Mouse (Mus musculus) intestine, postnatal 0 days (tissue): ENCODE data around the gene Sidt2. TPM values are rescaled to one million over a fixed set of nuclear protein-coding genes. Genes with fewer than 3 reads are reported as not detected.

Experiments
- ATAC-seq: fragments of 200-750 bp; cut with Nextera tagmentation; 2 replicates; pipeline ENCODE4 v1.8.0; 2017; ENCODE audit warnings: mild to moderate bottlenecking, moderate TSS enrichment, moderate library complexity
- H3K27ac ChIP-seq: fragments of 300-500 bp; sonication (generic); 2 replicates; pipeline ENCODE4 v1.5.1; 2014; ENCODE audit warnings: mild to moderate bottlenecking, low read depth, low read length, moderate library complexity
- H3K27me3 ChIP-seq: fragments of 300-500 bp; sonication (generic); replicated peaks from 2 replicates; pipeline ENCODE4 v1.6.1; 2014; ENCODE audit warnings: low read length, mixed read lengths; ENCODE audit not compliant: control insufficient read depth, insufficient read depth
- H3K36me3 ChIP-seq: fragments of 300-500 bp; sonication (generic); 2 replicates; pipeline ENCODE4 v1.6.1; 2014; ENCODE audit warnings: mild to moderate bottlenecking, moderate library complexity; ENCODE audit not compliant: control insufficient read depth, insufficient read depth
- H3K4me1 ChIP-seq: fragments of 300-500 bp; sonication (generic); replicated peaks from 2 replicates; pipeline ENCODE4 v1.6.1; 2014; ENCODE audit warnings: antibody characterized with exemption, low read length, mixed read lengths; ENCODE audit not compliant: control insufficient read depth, insufficient read depth
- H3K4me2 ChIP-seq: fragments of 300-500 bp; sonication (generic); replicated peaks from 2 replicates; pipeline ENCODE4 v1.6.1; 2014; ENCODE audit warnings: low read depth, mild to moderate bottlenecking, moderate library complexity
- H3K4me3 ChIP-seq: fragments of 300-500 bp; sonication (generic); 2 replicates; pipeline ENCODE4 v1.5.1; 2014; ENCODE audit warnings: low read depth, low read length
- H3K9ac ChIP-seq: fragments of 300-500 bp; sonication (generic); 2 replicates; pipeline ENCODE4 v1.6.1; 2014; ENCODE audit warnings: mild to moderate bottlenecking, low read depth, low read length
- H3K9me3 ChIP-seq: fragments of 300-500 bp; sonication (generic); 2 replicates; pipeline ENCODE4 v1.6.1; 2016; ENCODE audit warnings: mixed run types; ENCODE audit not compliant: control insufficient read depth
- CTCF ChIP-seq: sonication (generic); IDR thresholded peaks from 2 replicates; pipeline ENCODE4 v1.5.1; 2016; ENCODE audit warnings: low read depth, mild to moderate bottlenecking, control low read depth, antibody characterized with exemption, moderate library complexity
- WGBS: fragments of 180-500 bp; shearing (Covaris S2); extraction: QIAGEN DNeasy Blood & Tissue Kit; methylation state at CpG from one replicate; pipeline ENCODE4 v1.1.7; 2014; 5-methylcytosine and 5-hydroxymethylcytosine counted together
- polyA plus RNA-seq: library from polyadenylated mRNA; unstranded; fragments of >200 nt; fragmentation: Nextera tagmentation; extraction: Ambion mirVana; gene quantifications from 2 replicates; pipeline ENCODE4 v1.2.1, GENCODE M21; 2015

Sidt2 gene
- polyA plus RNA-seq, 1 experiment from 2014 or later = 65.0 TPM

DNA sequence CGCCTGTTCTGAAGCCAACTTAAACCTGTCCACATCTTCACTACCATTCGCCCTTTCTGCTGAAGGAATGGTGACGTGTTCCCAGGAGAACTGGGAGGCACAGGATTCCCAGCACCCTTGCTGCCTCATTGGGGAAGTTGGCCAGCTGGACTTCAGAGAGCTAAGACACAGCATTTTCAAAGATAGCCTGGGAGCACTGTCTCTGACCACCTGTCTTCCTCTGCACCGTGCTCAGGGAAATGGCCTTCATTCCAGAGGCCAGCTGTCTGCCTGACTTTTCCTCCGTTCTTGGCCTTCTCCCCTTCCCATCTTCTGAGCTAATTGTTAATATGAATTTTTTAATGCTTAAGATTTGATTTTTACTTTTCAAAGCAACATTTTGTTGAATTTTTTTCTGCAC is 25.8 kb downstream of the Sidt2 start:
- ATAC-seq = no peak
- WGBS = 89% methylated on average over 5 of the region's 5 CpGs
- Histone ChIP-seq H3K4me2 (no peak overlapping the region), H3K9ac (no peak overlapping the region), H3K4me1 (no peaks in the 10 kb centered on the region), H3K27ac (no peak overlapping the region; the same call in 1 of the 2 replicates), H3K27me3 (no peaks in the 10 kb centered on the region), H3K4me3 (no peak overlapping the region), H3K9me3 (no peaks in the 10 kb centered on the region), H3K36me3 (peaks cover 68% of the 10 kb centered on the region)
- TF ChIP-seq CTCF = no peak

DNA sequence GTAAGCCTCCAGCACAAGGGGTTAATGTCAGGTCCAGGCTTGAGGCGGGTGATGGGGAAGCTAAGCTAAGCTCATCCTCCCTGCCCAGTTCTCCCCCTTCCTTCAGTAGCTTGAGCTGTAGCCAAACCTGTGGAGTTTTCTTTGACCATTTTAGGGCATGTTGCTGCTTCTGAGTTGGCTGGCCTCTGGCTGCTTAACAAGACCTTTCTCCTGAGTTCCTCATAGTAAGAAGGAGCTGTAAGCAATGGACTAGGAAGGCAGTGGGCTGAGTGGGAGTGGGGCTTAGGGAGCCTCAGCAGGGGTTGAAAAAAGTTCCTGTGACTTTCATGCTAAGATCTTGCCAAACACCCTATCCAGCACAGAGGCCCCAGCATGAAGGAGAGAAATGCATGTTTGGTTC is 35.2 kb downstream of the Sidt2 start:
- H3K9me3 ChIP-seq = no peaks in the 10 kb centered on the region
- H3K4me3 ChIP-seq = no peak overlapping the region
- H3K27me3 ChIP-seq = no peaks in the 10 kb centered on the region
- H3K9ac ChIP-seq = no peak overlapping the region
- no peak for TF ChIP-seq CTCF
- H3K4me2 ChIP-seq = no peak overlapping the region
- ATAC-seq = peak; percentile 46; the same call in 1 of the 2 replicates
- H3K27ac ChIP-seq = peak overlapping the region; percentile 41; the same call in 1 of the 2 replicates
- peaks cover 81% of the 10 kb centered on the region for H3K36me3 ChIP-seq
- no peaks in the 10 kb centered on the region for H3K4me1 ChIP-seq
- 56% methylated on average over 1 of the region's 1 CpGs for WGBS

DNA sequence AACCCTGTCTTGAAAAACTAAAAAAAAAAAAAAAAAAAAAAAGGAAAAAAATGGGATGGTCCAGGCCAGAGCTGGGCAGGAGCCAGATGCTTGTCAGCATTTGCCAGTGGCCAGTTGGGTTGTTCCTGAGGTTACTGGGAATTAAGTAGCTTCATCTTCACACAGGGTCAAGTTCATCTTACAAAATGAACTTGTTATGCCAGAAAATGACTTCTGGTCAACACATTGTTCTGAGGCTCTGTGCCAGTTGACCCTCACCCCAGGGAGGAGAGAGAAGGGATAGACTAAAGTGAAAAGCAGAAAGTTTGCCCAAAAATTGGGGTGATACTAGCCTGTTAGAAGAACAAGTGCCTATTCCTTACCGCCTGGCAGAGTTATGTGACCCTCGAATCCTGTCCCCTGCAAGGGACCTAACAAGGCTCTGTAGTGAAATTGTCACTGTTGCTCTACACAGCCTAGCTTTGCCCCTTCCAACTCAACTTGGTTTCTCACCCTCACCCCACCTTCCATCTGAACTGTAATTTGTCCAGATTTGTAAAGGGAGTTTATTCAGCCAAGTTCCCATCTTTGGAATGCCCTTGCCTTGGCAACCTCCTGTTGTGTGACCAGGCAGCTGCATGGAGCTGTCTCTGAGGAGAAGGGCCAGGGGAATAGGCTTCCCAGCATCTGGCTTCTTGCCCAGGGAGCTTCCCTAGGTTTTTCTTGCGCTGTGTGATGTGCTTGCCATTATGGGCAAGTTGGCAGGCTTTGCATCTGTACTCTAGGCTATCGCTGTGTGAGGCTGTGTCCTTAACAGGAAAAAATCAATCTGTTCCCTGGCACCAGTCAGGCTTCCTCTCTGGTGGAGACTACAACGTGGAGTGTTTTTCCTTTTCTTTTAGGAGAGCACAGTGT is 37.8 kb downstream of the Sidt2 start:
- Histone ChIP-seq H3K4me1 (no peaks in the 10 kb centered on the region), H3K27me3 (no peaks in the 10 kb centered on the region), H3K9ac (no peak overlapping the region), H3K27ac (peak overlapping the region; percentile 35; the same call in 1 of the 2 replicates), H3K36me3 (peaks cover 86% of the 10 kb centered on the region), H3K4me3 (no peak overlapping the region), H3K9me3 (no peaks in the 10 kb centered on the region), H3K4me2 (no peak overlapping the region)
- no peak for ATAC-seq
- 79% methylated on average over 5 of the region's 5 CpGs for WGBS
- TF ChIP-seq CTCF = no peak

DNA sequence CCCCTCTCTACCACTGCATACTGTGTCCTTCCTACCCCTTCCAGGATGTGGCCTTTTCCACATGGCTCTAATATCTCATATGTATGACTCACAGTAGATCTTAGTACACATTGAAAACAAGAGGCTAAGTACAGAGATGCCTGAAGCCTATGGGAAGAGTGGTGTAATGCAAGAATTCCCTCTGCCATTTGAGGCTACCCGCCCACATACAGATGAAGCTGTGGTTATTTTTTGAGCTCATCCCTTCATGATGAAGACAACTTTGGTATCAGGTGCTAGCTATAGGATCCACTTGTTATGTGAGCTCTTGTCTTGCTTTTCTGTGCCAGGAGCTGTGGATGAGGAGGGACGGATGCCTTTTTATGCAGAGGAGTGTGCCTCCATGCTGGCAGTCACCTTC is 39.4 kb downstream of the Sidt2 start:
- H3K27ac ChIP-seq = no peak overlapping the region
- no peak overlapping the region for H3K9ac ChIP-seq
- H3K4me3 ChIP-seq = no peak overlapping the region
- no peaks in the 10 kb centered on the region for H3K27me3 ChIP-seq
- ATAC-seq = no peak
- no peaks in the 10 kb centered on the region for H3K9me3 ChIP-seq
- 96% methylated on average over 2 of the region's 2 CpGs for WGBS
- no peak overlapping the region for H3K4me2 ChIP-seq
- H3K36me3 ChIP-seq = peaks cover 93% of the 10 kb centered on the region
- no peak for TF ChIP-seq CTCF
- no peaks in the 10 kb centered on the region for H3K4me1 ChIP-seq

DNA sequence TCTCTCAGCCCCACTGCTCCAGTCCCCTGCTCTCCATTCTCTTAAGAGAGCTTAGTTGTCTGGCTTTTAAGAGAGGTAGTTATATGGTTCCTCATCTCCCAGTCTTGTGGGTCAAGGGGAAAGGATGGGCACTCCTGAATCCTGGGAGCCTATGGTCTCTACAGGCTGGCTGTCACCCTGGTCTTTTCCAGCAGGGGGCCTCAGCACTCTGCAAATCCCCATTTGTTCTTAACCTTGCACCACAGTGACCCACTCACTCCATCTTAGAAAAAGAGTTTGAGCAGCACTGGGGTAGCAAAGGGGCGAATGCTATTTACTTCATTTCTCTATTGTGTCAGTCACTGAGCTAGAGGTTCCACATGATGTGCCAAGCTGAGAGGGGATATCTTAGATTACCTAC is 43.4 kb downstream of the Sidt2 start:
- Histone ChIP-seq H3K9me3 (no peaks in the 10 kb centered on the region), H3K27me3 (no peaks in the 10 kb centered on the region), H3K4me2 (no peak overlapping the region), H3K4me3 (no peak overlapping the region), H3K27ac (no peak overlapping the region), H3K36me3 (peaks cover 76% of the 10 kb centered on the region), H3K9ac (no peak overlapping the region), H3K4me1 (peaks cover 9% of the 10 kb centered on the region; the same call in 1 of the 2 replicates)
- 69% methylated on average over 1 of the region's 1 CpGs for WGBS
- TF ChIP-seq CTCF = peak; percentile 82
- no peak for ATAC-seq

DNA sequence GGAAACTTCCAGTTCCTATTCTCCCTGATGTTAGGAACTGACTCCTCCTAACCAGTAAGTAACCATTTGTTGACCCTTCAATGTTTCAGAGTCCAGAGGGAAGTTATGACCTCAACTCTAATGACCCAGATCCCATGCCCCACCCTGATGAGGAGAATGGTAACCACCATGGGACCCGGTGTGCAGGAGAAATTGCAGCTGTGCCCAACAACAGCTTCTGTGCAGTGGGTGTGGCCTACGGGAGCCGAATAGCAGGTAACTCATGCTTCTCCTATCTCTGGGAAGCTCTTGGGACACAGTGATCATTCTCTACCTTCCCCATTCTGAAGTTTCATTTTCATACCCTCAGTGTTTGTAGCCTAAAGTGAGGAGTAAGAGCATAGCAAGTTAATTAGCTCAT is 44.1 kb downstream of the Sidt2 start:
- H3K36me3 ChIP-seq = peaks cover 69% of the 10 kb centered on the region
- H3K4me1 ChIP-seq = peaks cover 9% of the 10 kb centered on the region; the same call in 1 of the 2 replicates
- no peak for TF ChIP-seq CTCF
- no peak overlapping the region for H3K9ac ChIP-seq
- WGBS = 86% methylated on average over 3 of the region's 3 CpGs
- no peak for ATAC-seq
- no peaks in the 10 kb centered on the region for H3K27me3 ChIP-seq
- H3K4me3 ChIP-seq = no peak overlapping the region
- H3K9me3 ChIP-seq = no peaks in the 10 kb centered on the region
- H3K4me2 ChIP-seq = no peak overlapping the region
- H3K27ac ChIP-seq = no peak overlapping the region
